Mouse (Mus musculus) small intestine, adult 2 months (tissue): ENCODE results near the gene Tnk1.

Experiments used
- CTCF ChIP-seq: fragments of 200-500 bp; IDR thresholded peaks from 2 replicates; pipeline ENCODE4 v1.5.1; 2012; ENCODE audit warnings: low read depth, mild to moderate bottlenecking, control low read depth, inconsistent platforms, low read length, moderate library complexity, mixed read lengths; ENCODE audit not compliant: insufficient replicate concordance, insufficient read length; ENCODE audit errors: extremely low read depth
- POLR2A ChIP-seq: fragments of 200-500 bp; IDR thresholded peaks from 2 replicates; pipeline ENCODE4 v1.6.1; 2012; ENCODE audit warnings: low read depth, mild to moderate bottlenecking, control low read depth, inconsistent platforms, low read length, moderate library complexity

GRCm38 (mm10) chr11:69804652-69804940, 53.9 kb downstream of the Tnk1 start:
- TF ChIP-seq CTCF, result no peak
- TF ChIP-seq POLR2A, result no peak; the same call in 1 of the 2 replicates
